Mouse (Mus musculus): ENCODE measurements around the gene Padi6. TPM values are rescaled to one million over a fixed set of nuclear protein-coding genes. Genes with fewer than 3 reads are reported as not detected.

Padi6 gene
- polyA plus RNA-seq, 1 experiment, result 1.1 TPM

DNA sequence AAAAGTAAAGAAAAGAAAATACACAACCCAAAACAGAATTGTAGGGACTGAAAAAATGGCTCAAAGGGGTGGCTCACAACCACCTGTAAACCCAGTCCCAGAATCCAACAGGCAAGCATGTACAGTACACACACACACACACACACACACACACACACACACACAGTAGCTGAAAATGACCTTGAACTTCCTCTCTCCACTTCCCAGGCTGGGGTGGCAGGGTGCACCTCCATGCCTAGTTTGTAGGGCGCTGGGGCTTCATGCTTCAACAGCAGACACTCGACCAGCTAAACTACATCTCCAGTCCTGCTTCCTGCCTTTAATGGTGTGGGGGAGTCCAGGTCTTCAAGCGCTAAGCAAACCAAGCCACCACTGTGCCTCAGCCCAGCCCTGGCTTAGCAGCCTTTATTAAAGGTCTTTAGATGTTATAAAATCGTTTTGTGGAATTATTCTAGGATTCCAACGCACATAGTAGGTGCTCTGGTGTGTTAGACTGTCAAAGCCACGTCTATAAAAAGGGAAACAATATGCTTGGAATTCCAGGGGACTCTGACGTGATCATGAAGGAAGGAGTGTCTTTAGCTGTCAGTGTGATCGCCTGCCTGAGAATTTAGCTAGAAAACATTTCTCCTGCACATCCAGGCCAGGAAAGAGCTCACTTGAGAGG lies 61.6 kb downstream of the Padi6 start:
- Histone ChIP-seq H3K4me1 (ENCODE audit: control insufficient read depth, insufficient read depth, low read length) (no peaks in the 10 kb centered on the region), H3K27ac (ENCODE audit: insufficient read depth, low read length) (no peak overlapping the region), H3K4me3 (ENCODE audit: insufficient read depth, low read length) (no peak overlapping the region)
- TF ChIP-seq CTCF (IDR thresholded peaks at IDR 0.05; ENCODE audit: extremely low read depth, insufficient read depth, low read length) (no peak), POLR2A (IDR thresholded peaks at IDR 0.05; ENCODE audit: extremely low read depth, insufficient read depth, low read length) (no peak)

DNA sequence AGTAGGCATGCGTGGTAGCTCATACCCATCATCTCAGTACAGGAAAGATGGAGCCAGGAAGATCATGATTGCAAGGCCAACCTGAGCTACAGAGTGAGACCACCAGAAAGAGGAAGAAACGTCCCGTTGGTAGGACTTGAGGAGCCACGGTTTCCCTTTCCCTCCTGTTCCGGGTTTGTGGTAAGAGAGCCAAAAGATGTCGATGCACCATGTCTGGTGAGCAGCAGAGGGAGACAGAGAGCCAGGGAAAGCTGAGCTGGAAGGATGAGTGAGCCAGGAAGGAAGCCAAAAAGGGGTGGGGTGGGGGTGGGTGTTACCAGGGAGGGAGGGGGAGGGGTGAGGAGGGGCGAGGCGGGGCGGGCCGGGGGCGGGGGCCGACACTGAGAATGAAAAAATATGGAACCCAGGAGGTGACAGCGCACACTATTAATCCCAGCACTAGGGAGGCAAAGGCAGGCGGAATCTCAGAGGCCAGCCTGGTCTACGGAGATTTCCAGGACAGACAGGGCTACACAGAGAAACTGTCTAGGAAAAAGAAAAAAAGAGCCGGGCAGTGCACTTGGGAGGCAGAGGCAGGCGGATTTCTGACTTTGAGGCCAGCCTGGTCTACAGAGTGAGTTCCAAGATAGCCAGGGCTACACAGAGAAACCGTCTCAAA lies 62.6 kb downstream of the Padi6 start:
- Histone ChIP-seq H3K4me3 (ENCODE audit: insufficient read depth, low read length) (peak overlapping the region; percentile 16), H3K27ac (ENCODE audit: insufficient read depth, low read length) (no peak overlapping the region), H3K4me1 (ENCODE audit: control insufficient read depth, insufficient read depth, low read length) (no peaks in the 10 kb centered on the region)
- TF ChIP-seq POLR2A (IDR thresholded peaks at IDR 0.05; ENCODE audit: extremely low read depth, insufficient read depth, low read length) (no peak), CTCF (IDR thresholded peaks at IDR 0.05; ENCODE audit: extremely low read depth, insufficient read depth, low read length) (peak; percentile 95)

DNA sequence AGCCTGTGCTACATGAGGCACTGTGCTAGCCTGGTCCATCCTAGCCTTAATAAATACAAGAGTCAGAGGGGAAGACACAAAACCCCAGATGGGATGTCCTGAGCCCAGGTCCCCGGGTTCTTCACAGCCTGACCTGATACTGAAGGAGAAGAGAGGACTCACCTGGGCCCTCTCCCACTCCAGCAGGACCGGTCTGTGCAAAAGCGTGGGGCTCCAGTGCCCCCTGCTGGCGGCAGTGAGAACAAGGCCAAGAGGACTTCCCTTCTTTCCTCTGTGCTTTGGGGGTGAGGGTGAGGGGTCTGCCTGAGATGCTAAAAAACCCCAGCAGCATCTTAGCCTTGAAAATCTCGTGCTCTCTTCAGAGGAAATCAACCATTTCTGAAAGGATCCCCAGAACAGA lies 63.4 kb downstream of the Padi6 start:
- no peak overlapping the region for H3K27ac ChIP-seq (ENCODE audit: insufficient read depth, low read length)
- peak; percentile 69 for TF ChIP-seq CTCF (IDR thresholded peaks at IDR 0.05; ENCODE audit: extremely low read depth, insufficient read depth, low read length)
- TF ChIP-seq POLR2A (IDR thresholded peaks at IDR 0.05; ENCODE audit: extremely low read depth, insufficient read depth, low read length), result no peak

More for the DNA sequence above, 63.4 kb downstream of the Padi6 start:
- Histone ChIP-seq H3K4me1 (ENCODE audit: control insufficient read depth, insufficient read depth, low read length) (no peaks in the 10 kb centered on the region), H3K4me3 (ENCODE audit: insufficient read depth, low read length) (no peak overlapping the region)

Other genes with a start within 250 kb of the Padi6 start
- gene Arhgef10l, start 76.6 kb downstream of the Padi6 start, polyA plus RNA-seq (2012; rRNA removed), result 34.5 and 38.3 TPM in 2 replicates
- gene Rcc2, start 42.1 kb downstream of the Padi6 start, polyA plus RNA-seq (2012; rRNA removed), result 44.1 and 45.9 TPM in 2 replicates
- gene Padi4, start 31.6 kb upstream of the Padi6 start, polyA plus RNA-seq (2012; rRNA removed), result 0.11 and 0.31 TPM in 2 replicates
- not detected in 2 replicates for gene Padi3, start 68.0 kb upstream of the Padi6 start, polyA plus RNA-seq (2012; rRNA removed)
- gene Padi1, start 103.1 kb upstream of the Padi6 start, polyA plus RNA-seq (2012; rRNA removed), result 0.04 TPM in 1 of 2 replicates, not detected in the other
- 19.4 and 19.7 TPM in 2 replicates for gene Padi2, start 163.7 kb upstream of the Padi6 start, polyA plus RNA-seq (2012; rRNA removed)
- gene Sdhb, start 218.6 kb upstream of the Padi6 start, polyA plus RNA-seq (2012; rRNA removed), result 276 and 282 TPM in 2 replicates
- gene Atp13a2, start 244.2 kb upstream of the Padi6 start, polyA plus RNA-seq (2012; rRNA removed), result 180 and 187 TPM in 2 replicates